Mouse (Mus musculus): Measurements from ENCODE around the gene Tfeb. TPM values are rescaled to one million over a fixed set of nuclear protein-coding genes. Genes with fewer than 3 reads are reported as not detected.

The Tfeb gene
- total and polyA plus RNA-seq, 3 experiments: 16.4 to 22.8 TPM; not detected in 1

DNA sequence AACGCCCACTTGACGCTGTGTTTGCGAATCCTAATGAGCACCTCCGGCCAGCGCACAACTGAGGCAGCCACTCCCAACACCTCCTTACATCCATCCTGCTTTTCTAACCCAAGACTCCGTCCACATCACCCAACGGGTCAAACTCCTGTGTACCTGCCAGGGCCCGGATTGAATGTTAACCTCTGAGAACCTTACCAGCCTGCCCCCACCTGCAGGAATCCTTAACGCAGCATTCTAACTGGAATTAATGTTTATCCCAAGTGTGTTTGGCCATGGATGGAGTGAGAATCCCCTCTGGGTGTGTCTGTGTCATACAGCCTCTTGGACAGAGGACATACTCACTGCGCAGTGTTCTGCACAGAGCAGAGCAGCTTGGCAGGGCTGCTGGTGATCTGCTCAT, 38.7 kb upstream of the Tfeb start:
- Histone ChIP-seq H3K9ac (ENCODE audit: control insufficient read depth, low read depth, low read length, poor library complexity, severe bottlenecking) (no peak overlapping the region), H3K9me3 (replicated peaks; ENCODE audit: insufficient read depth, low read length) (no peaks in the 10 kb centered on the region), H3K4me1 (ENCODE audit: control insufficient read depth in 1 of 2, insufficient read depth in 2 of 2, low read length in 2 of 2) (peaks cover 0 to 10% of the 10 kb centered on the region in 2 experiments; a peak in 2 of 4 replicates), H3K4me3 (ENCODE audit: control insufficient read depth in 1 of 2, insufficient read depth in 1 of 2, low read depth in 2 of 2, low read length in 2 of 2) (no peak overlapping the region), H3K27ac (ENCODE audit: control insufficient read depth, low read depth, low read length) (no peak overlapping the region), H3K36me3 (ENCODE audit: control insufficient read depth in 1 of 2, insufficient read depth in 2 of 2, low read length in 2 of 2) (0 out of 4 replicates have a peak, but pooled peaks cover 0 to 2% of the 10 kb centered on the region in 2 experiments), H3K79me2 (ENCODE audit: control insufficient read depth, insufficient read depth, low read length, poor library complexity) (no peaks in the 10 kb centered on the region; the same call in 1 of the 2 replicates), H3K27me3 (ENCODE audit: control insufficient read depth in 1 of 2, insufficient read depth in 2 of 2, low read length in 2 of 2) (no peaks in the 10 kb centered on the region)
- no peak for TF ChIP-seq ETS1 (IDR thresholded peaks at IDR 0.05; ENCODE audit: low read depth, low read length)
- TF ChIP-seq MYC (IDR thresholded peaks at IDR 0.05; ENCODE audit: low read depth, low read length): no peak
- no peak for TF ChIP-seq GATA1 (IDR thresholded peaks at IDR 0.05; ENCODE audit: low read depth, low read length)
- no peak for TF ChIP-seq USF1 (IDR thresholded peaks at IDR 0.05; ENCODE audit: low read depth, low read length)
- TF ChIP-seq NELFE (IDR thresholded peaks at IDR 0.05; ENCODE audit: low read depth, low read length): no peak
- no peak for TF ChIP-seq SIN3A (IDR thresholded peaks at IDR 0.05; ENCODE audit: low read length)
- no peak for TF ChIP-seq BHLHE40 (IDR thresholded peaks at IDR 0.05; ENCODE audit: borderline replicate concordance, low read depth, low read length)
- no peak for TF ChIP-seq RAD21 (IDR thresholded peaks at IDR 0.05; ENCODE audit: low read depth, low read length)
- TF ChIP-seq TCF12 (IDR thresholded peaks at IDR 0.05; ENCODE audit: low read depth, low read length): no peak
- TF ChIP-seq JUND (IDR thresholded peaks at IDR 0.05; ENCODE audit: low read depth, low read length): no peak
- TF ChIP-seq ZC3H11A (IDR thresholded peaks at IDR 0.05; ENCODE audit: low read depth, low read length): no peak
- no peak for DNase-seq (ENCODE audit: low read depth, low spot score)

DNA sequence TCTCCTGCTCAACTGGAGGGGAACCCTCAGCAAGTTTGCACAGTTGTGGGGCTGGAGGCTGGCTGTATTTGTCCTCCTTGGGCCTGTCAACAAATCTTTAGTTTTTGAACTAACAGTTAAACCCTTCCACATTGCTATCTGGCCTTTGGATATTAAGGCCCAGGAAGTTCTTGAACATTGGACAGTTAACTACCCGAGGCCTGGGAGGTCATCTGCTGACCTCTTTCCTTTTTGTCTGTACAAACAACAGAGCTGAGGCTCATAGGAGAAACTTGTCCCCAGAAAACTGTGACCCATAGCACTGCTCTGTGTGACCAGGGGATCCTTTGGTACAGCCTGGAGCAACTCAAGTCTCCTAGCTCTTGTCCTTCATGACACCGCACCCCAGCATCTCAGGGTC, 37.8 kb upstream of the Tfeb start:
- H3K9ac ChIP-seq (ENCODE audit: control insufficient read depth, low read depth, low read length, poor library complexity, severe bottlenecking): no peak overlapping the region
- no peaks in the 10 kb centered on the region for H3K27me3 ChIP-seq (ENCODE audit: control insufficient read depth in 1 of 2, insufficient read depth in 2 of 2, low read length in 2 of 2)
- no peak overlapping the region for H3K27ac ChIP-seq (ENCODE audit: control insufficient read depth, low read depth, low read length)
- no peak overlapping the region for H3K4me3 ChIP-seq (ENCODE audit: control insufficient read depth in 1 of 2, insufficient read depth in 1 of 2, low read depth in 2 of 2, low read length in 2 of 2)
- H3K9me3 ChIP-seq (replicated peaks; ENCODE audit: insufficient read depth, low read length): no peaks in the 10 kb centered on the region
- H3K4me1 ChIP-seq (ENCODE audit: control insufficient read depth in 1 of 2, insufficient read depth in 2 of 2, low read length in 2 of 2): peaks cover 0 to 9% of the 10 kb centered on the region in 2 experiments; a peak in 2 of 4 replicates
- H3K79me2 ChIP-seq (ENCODE audit: control insufficient read depth, insufficient read depth, low read length, poor library complexity): no peaks in the 10 kb centered on the region; the same call in 1 of the 2 replicates
- H3K36me3 ChIP-seq (ENCODE audit: control insufficient read depth in 1 of 2, insufficient read depth in 2 of 2, low read length in 2 of 2): 0 out of 4 replicates have a peak, but pooled peaks cover 0 to 2% of the 10 kb centered on the region in 2 experiments
- no peak for TF ChIP-seq USF2 (IDR thresholded peaks at IDR 0.05; ENCODE audit: borderline replicate concordance in 1 of 2, insufficient read depth in 1 of 2, low read depth in 1 of 2, low read length in 2 of 2)
- no peak for TF ChIP-seq ZMIZ1 (IDR thresholded peaks at IDR 0.05; ENCODE audit: low read depth, low read length)
- TF ChIP-seq RCOR1 (IDR thresholded peaks at IDR 0.05; ENCODE audit: low read depth, low read length): no peak
- TF ChIP-seq ELF1 (IDR thresholded peaks at IDR 0.05; ENCODE audit: low read depth, low read length): no peak
- TF ChIP-seq NRF1 (IDR thresholded peaks at IDR 0.05; ENCODE audit: insufficient read depth, low read depth, low read length, poor library complexity, severe bottlenecking): no peak
- no peak for TF ChIP-seq MEF2A (IDR thresholded peaks at IDR 0.05; ENCODE audit: extremely low read depth, insufficient replicate concordance, low read depth, low read length, poor library complexity, severe bottlenecking)
- no peak for TF ChIP-seq ETS1 (IDR thresholded peaks at IDR 0.05; ENCODE audit: low read depth, low read length)
- DNase-seq (ENCODE audit: low read depth, low spot score): no peak
